Mouse (Mus musculus) liver, embryonic 14.5 days (tissue): ENCODE data around the gene Ilk.

Experiments
- CTCF ChIP-seq: IDR thresholded peaks from 2 replicates; pipeline ENCODE4 v1.5.1; 2016; ENCODE audit warnings: antibody characterized with exemption, low read depth, control low read depth
- EP300 ChIP-seq: IDR thresholded peaks from 2 replicates; pipeline ENCODE4 v1.6.1; 2016; ENCODE audit warnings: antibody characterized with exemption, low read depth

GRCm38 (mm10) chr7:105738286-105738685, 1.9 kb downstream of the Ilk start:
- TF ChIP-seq CTCF, result no peak
- no peak for TF ChIP-seq EP300
